Mouse (Mus musculus) cerebellum, adult 2 months (tissue): ENCODE data around the gene Sapcd2.

Source experiments
- CTCF ChIP-seq: fragments of 200-500 bp; IDR thresholded peaks from 2 replicates; pipeline ENCODE4 v1.5.1; 2011; ENCODE audit warnings: low read depth, mild to moderate bottlenecking, control low read depth, low read length, moderate library complexity, borderline replicate concordance; ENCODE audit not compliant: insufficient read depth
- POLR2A ChIP-seq: fragments of 200-500 bp; IDR thresholded peaks from 2 replicates; pipeline ENCODE4 v1.6.1; 2011; ENCODE audit warnings: low read length, control low read depth, borderline replicate concordance; ENCODE audit not compliant: insufficient read depth

DNA sequence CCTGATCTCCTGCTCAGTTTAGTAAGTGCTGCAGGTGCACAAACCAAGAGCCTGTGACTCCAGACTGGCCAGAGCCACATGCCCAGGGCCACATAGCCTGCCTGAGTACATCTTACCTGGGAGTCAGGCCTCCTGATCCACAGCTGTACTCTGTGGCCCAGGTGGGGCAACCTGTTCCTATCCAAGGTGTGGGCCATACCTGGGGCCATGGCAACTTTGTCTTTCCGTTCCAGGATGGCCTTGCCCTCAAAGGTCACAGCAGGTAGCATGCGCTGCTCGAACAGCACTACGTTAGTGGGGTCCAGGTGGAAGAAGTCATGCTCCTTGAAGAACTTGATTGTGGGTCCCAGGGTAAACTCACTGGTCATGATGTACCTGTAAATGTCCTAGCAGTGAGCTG is 7.8 kb upstream of the Sapcd2 start:
- TF ChIP-seq CTCF (no peak), POLR2A (no peak)
